9 mouse cellular contexts compared by ENCODE assay signal in the genomic region with DNA sequence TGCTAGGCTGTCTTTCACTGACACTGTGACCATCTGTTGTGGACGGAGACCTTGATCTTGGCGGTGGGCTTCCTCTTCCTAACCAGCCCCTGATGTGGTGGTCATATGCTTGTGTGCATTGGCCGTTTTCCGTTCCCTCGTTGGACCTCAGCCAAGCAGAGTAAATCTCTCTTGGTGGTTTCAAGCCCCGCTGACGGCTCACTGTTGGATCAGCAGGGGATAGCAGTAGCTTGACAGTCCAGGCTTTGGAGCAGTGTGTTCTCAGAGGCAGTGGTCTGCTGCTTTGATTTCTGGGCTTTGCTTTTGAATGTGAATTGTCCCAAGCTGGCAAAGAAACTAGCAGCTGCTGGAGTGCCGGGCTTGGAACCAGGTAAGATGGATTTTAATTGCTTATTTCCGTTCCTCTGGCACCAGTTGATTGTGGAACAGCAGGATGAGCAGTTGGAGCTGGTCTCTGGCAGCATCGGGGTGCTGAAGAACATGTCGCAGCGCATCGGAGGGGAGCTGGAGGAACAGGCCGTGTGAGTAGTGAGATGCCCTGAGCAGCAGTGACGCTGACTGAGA. TPM values are rescaled to one million over a fixed set of nuclear protein-coding genes. Genes with fewer than 3 reads are reported as not detected.
A peak's percentile ranks its signal among the peaks of the same experiment; 100 is the strongest.
DNase-seq lines count a peak whose midpoint lies in the region; ATAC-seq lines count a peak whose summit lies in the region.
"Had no signal": no experiment of that assay in that cellular context is flagged by ENCODE, and none has a peak within 500 bp of the region (broad histone marks: within the 10 kb centered on the region; RNA-seq: fewer than 3 reads in every experiment).

No protein-coding gene starts in this region.

- H3K36me3 ChIP-seq in hindbrain, embryonic 15.5 days, result peaks cover 37% of the 10 kb centered on the region
- H3K36me3 ChIP-seq in hindbrain, embryonic 11.5 days (ENCODE audit: control insufficient read depth, insufficient read depth, low read length), result peaks cover 9% of the 10 kb centered on the region; the same call in 1 of the 2 replicates
- H3K36me3 ChIP-seq in forebrain, embryonic 15.5 days, result peaks cover 27% of the 10 kb centered on the region
- H3K36me3 ChIP-seq in neural tube, embryonic 15.5 days, result peaks cover 44% of the 10 kb centered on the region

- peaks cover 23% of the 10 kb centered on the region; the same call in 1 of the 2 replicates for H3K4me1 ChIP-seq in hindbrain, embryonic 15.5 days (replicated peaks)
- H3K4me1 ChIP-seq in hindbrain, embryonic 11.5 days (replicated peaks; ENCODE audit: control insufficient read depth, insufficient read depth, low read length), result no peaks in the 10 kb centered on the region
- peaks cover 58% of the 10 kb centered on the region for H3K4me1 ChIP-seq in forebrain, embryonic 15.5 days
- H3K4me1 ChIP-seq in neural tube, embryonic 15.5 days, result peaks cover 25% of the 10 kb centered on the region; the same call in 1 of the 2 replicates
- H3K4me1 ChIP-seq: liver, embryonic 15.5 days; midbrain, embryonic 12.5 days had no signal

- 52% methylated on average over 15 of the region's 15 CpGs for WGBS in hindbrain, embryonic 15.5 days
- WGBS in hindbrain, embryonic 11.5 days, result 86% methylated on average over 15 of the region's 15 CpGs
- WGBS in forebrain, embryonic 15.5 days, result 25% methylated on average over 15 of the region's 15 CpGs
- 53% methylated on average over 15 of the region's 15 CpGs for WGBS in neural tube, embryonic 15.5 days

- H3K4me2 ChIP-seq in hindbrain, embryonic 15.5 days, result no peak overlapping the region
- no peak overlapping the region for H3K4me2 ChIP-seq in hindbrain, embryonic 11.5 days (replicated peaks; ENCODE audit: low read depth, low read length)
- H3K4me2 ChIP-seq in forebrain, embryonic 15.5 days (replicated peaks), result no peak overlapping the region
- no peak overlapping the region for H3K4me2 ChIP-seq in neural tube, embryonic 15.5 days
- H3K4me2 ChIP-seq: liver, embryonic 15.5 days; midbrain, embryonic 12.5 days had no signal

- peak; percentile 61 for ATAC-seq in hindbrain, embryonic 15.5 days (ENCODE audit: low FRiP score, low read depth)
- ATAC-seq in hindbrain, embryonic 11.5 days (ENCODE audit: low FRiP score), result no peak
- ATAC-seq in forebrain, embryonic 15.5 days (replicated peaks), result peak; percentile 76
- ATAC-seq in neural tube, embryonic 15.5 days (ENCODE audit: low FRiP score), result 0 out of 2 replicates have a peak, but pooled peaks have one; percentile 21

- H3K27me3 ChIP-seq in hindbrain, embryonic 15.5 days, result no peaks in the 10 kb centered on the region
- no peaks in the 10 kb centered on the region for H3K27me3 ChIP-seq in hindbrain, embryonic 11.5 days (ENCODE audit: control insufficient read depth, insufficient read depth, low read length)
- H3K27me3 ChIP-seq in forebrain, embryonic 15.5 days, result no peaks in the 10 kb centered on the region
- no peaks in the 10 kb centered on the region for H3K27me3 ChIP-seq in neural tube, embryonic 15.5 days (replicated peaks)
- H3K27me3 ChIP-seq: liver, embryonic 15.5 days; midbrain, embryonic 12.5 days had no signal

- H3K27ac ChIP-seq in hindbrain, embryonic 15.5 days (replicated peaks), result peak overlapping the region; percentile 50; the same call in 1 of the 2 replicates
- H3K27ac ChIP-seq in hindbrain, embryonic 11.5 days (ENCODE audit: low read depth, low read length), result no peak overlapping the region
- peak overlapping the region; percentile 86 for H3K27ac ChIP-seq in forebrain, embryonic 15.5 days (replicated peaks)
- peak overlapping the region; percentile 46 for H3K27ac ChIP-seq in neural tube, embryonic 15.5 days (replicated peaks)
- H3K27ac ChIP-seq: liver, embryonic 15.5 days; midbrain, embryonic 12.5 days had no signal

- H3K4me3 ChIP-seq in hindbrain, embryonic 15.5 days, result no peak overlapping the region
- no peak overlapping the region for H3K4me3 ChIP-seq in hindbrain, embryonic 11.5 days (ENCODE audit: low read depth, low read length)
- no peak overlapping the region for H3K4me3 ChIP-seq in forebrain, embryonic 15.5 days
- H3K4me3 ChIP-seq in neural tube, embryonic 15.5 days (replicated peaks), result no peak overlapping the region
- H3K4me3 ChIP-seq: liver, embryonic 15.5 days; midbrain, embryonic 12.5 days had no signal

- no peak for DNase-seq in hindbrain, embryonic 11.5 days (ENCODE audit: low spot score)
- peak; percentile 67 to 80 for DNase-seq in right cerebral cortex, postnatal 10 days (ENCODE audit: low spot score in 2 of 2)
- no peak for DNase-seq in right cerebral cortex, postnatal 36 days (ENCODE audit: low spot score in 2 of 2)
- no peak for DNase-seq in liver

- no peaks in the 10 kb centered on the region for H3K9me3 ChIP-seq in hindbrain, embryonic 15.5 days
- H3K9me3 ChIP-seq in hindbrain, embryonic 11.5 days (ENCODE audit: control insufficient read depth, low read length), result no peaks in the 10 kb centered on the region
- no peaks in the 10 kb centered on the region for H3K9me3 ChIP-seq in forebrain, embryonic 15.5 days
- H3K9me3 ChIP-seq in neural tube, embryonic 15.5 days (replicated peaks), result no peaks in the 10 kb centered on the region
- H3K9me3 ChIP-seq: liver, embryonic 15.5 days; midbrain, embryonic 12.5 days had no signal

- H3K9ac ChIP-seq in hindbrain, embryonic 15.5 days, result no peak overlapping the region
- H3K9ac ChIP-seq in hindbrain, embryonic 11.5 days (ENCODE audit: low read depth, low read length), result no peak overlapping the region
- no peak overlapping the region for H3K9ac ChIP-seq in forebrain, embryonic 15.5 days (replicated peaks)
- H3K9ac ChIP-seq in neural tube, embryonic 15.5 days (replicated peaks), result no peak overlapping the region
- H3K9ac ChIP-seq: liver, embryonic 15.5 days; midbrain, embryonic 12.5 days had no signal

RNA-seq across cellular contexts. Expression of gene Stx6, which starts 34.4 kb away (rescaled TPM):
- polyA plus RNA-seq in hindbrain, embryonic 15.5 days (2015; fragmentation: Nextera tagmentation; extraction: Ambion mirVana), result 102 and 106 TPM in 2 replicates
- 99.6 and 101 TPM in 2 replicates for polyA plus RNA-seq in hindbrain, embryonic 11.5 days (2014; fragmentation: Nextera tagmentation; extraction: Ambion mirVana)
- 129 and 131 TPM in 2 replicates for polyA plus RNA-seq in forebrain, embryonic 15.5 days (2015; fragmentation: Nextera tagmentation; extraction: Ambion mirVana)
- 92.6 and 102 TPM in 2 replicates for polyA plus RNA-seq in neural tube, embryonic 15.5 days (2015; fragmentation: Nextera tagmentation; extraction: Ambion mirVana)

RNA-seq across cellular contexts. Expression of gene Mr1, which starts 46.3 kb away (rescaled TPM):
- 1.7 and 1.9 TPM in 2 replicates for polyA plus RNA-seq in hindbrain, embryonic 15.5 days (2015; fragmentation: Nextera tagmentation; extraction: Ambion mirVana)
- 1.2 and 1.9 TPM in 2 replicates for polyA plus RNA-seq in hindbrain, embryonic 11.5 days (2014; fragmentation: Nextera tagmentation; extraction: Ambion mirVana)
- 0.59 and 0.83 TPM in 2 replicates for polyA plus RNA-seq in forebrain, embryonic 15.5 days (2015; fragmentation: Nextera tagmentation; extraction: Ambion mirVana)
- 1.6 and 3.0 TPM in 2 replicates for polyA plus RNA-seq in neural tube, embryonic 15.5 days (2015; fragmentation: Nextera tagmentation; extraction: Ambion mirVana)

RNA-seq across cellular contexts. Expression of gene BC034090, which starts 51.4 kb away (rescaled TPM):
- polyA plus RNA-seq in hindbrain, embryonic 15.5 days (2015; fragmentation: Nextera tagmentation; extraction: Ambion mirVana), result 6.4 and 6.6 TPM in 2 replicates
- polyA plus RNA-seq in hindbrain, embryonic 11.5 days (2014; fragmentation: Nextera tagmentation; extraction: Ambion mirVana), result 1.7 and 2.5 TPM in 2 replicates
- 3.3 and 4.9 TPM in 2 replicates for polyA plus RNA-seq in forebrain, embryonic 15.5 days (2015; fragmentation: Nextera tagmentation; extraction: Ambion mirVana)
- polyA plus RNA-seq in neural tube, embryonic 15.5 days (2015; fragmentation: Nextera tagmentation; extraction: Ambion mirVana), result 3.0 and 4.1 TPM in 2 replicates

Comparison
In these comparisons a context has a peak if more than half of its experiments do, and no peak if none do; other contexts are left out.
1. DNase-seq: peak in right cerebral cortex, postnatal 10 days (2 of 2); none in hindbrain, embryonic 11.5 days (single experiment), right cerebral cortex, postnatal 36 days (0 of 2) and liver (single experiment).